Mouse (Mus musculus): Measurements from ENCODE around the gene Gatad2a.

DNA sequence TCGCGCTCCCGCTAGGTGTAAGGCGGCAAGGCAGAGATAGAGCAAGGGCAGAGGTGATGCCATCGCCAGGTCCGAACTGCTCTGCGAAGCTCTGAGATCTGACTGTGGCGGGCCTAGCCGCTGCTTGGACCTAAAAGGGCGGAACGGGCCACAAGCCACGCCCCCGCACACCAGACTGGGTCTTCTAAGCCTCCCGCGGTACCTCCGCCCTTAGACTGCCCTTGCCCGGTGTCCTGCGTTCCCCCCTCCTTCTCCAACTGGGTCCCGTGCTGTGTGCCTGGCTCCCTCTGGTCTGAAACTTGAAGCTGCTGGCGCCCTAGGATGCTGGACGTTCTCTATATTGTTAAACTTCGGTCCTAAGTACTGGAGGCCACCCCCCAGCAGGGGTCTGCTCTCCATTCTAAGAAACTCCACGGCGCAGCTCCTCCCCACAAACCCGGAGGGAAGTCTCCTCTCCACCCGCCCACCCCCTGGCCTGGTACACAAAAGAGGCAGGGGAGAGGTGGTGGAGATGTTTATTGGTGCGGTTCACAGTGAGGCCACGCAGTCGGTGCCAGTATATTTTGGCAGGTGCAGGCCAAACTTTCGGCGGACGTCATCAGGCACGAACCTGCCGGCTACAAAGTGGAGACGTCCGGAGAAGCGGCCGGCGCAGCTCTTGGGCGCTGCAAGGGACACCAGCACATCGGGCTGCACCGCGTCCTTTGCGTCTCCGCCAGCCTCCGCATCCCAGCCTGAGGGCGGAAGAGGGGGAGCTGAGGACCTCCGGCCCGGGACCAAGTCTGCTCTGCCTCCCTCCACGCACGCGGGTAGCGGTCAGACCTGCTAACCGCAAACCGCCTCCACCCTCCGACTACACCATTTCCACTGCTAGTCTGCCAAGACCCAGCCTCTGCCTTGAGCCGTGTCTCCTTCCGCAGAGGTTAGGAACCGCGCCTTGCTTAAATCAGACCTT is 108.6 kb downstream of the Gatad2a start, which contains the start of gene Cilp2:
- TF ChIP-seq CTCF (IDR thresholded peaks at IDR 0.05; ENCODE audit: borderline replicate concordance, insufficient read depth, low read depth, low read length) (no peak), POLR2A (IDR thresholded peaks at IDR 0.05; ENCODE audit: borderline replicate concordance, insufficient read depth, low read length) (no peak)

All from cerebellum, adult 2 months (tissue).